Mouse (Mus musculus) ES-E14 (cell line): ENCODE measurements around the gene Nudt3.

ENCODE experiments used
- CHD2 ChIP-seq: IDR thresholded peaks from 2 replicates; pipeline ENCODE4 v1.6.1; 2014; ENCODE audit warnings: mild to moderate bottlenecking, low read depth, low read length, inconsistent platforms
- MAFK ChIP-seq: IDR thresholded peaks from 2 replicates; pipeline ENCODE4 v1.6.1; 2014; ENCODE audit warnings: mild to moderate bottlenecking, low read depth, low read length, inconsistent platforms; ENCODE audit not compliant: insufficient read depth
- ZC3H11A ChIP-seq: IDR thresholded peaks from 2 replicates; pipeline ENCODE4 v1.6.1; 2012; ENCODE audit warnings: low read depth, mild to moderate bottlenecking, inconsistent platforms, low read length, borderline replicate concordance

DNA sequence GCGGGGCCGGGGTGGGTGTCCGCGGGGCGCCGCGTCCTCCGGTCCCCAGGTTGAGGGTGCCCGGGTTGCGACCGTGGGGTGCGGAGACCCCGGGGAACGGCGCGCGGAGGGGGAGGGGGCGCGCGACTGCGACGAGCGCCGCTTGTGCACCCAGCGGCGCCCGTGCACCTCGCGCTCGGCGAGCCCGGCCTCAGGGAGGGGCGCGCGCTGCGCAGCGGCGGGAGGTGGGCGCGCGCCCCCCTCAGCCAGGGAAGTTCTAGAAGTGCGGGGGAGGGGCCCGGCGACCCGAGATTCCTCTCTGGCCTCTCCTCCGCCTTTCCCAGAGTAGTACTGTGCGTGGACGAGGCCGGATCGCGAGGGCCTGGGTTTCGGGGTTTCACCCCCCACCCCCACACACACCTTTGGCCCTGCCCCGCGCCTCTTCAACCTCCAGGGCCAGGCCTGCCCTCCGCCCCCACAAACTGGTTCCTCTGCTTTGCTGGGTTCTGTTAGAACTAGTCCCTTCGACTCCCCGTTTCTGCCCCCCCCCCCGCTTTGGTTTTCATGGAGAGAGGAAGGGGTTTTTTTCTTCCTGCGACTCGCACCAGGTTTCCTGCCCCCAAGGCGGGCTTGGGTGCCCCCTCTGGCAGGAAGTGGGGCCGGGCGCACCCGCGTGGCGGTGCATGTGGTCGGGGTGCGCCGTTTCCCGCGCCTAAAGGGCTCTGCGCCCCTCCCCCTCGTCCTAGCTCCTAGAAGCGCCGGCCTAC, 65.9 kb downstream of the Nudt3 start:
- no peak for TF ChIP-seq CHD2
- no peak for TF ChIP-seq ZC3H11A
- TF ChIP-seq MAFK, result no peak
